Mouse (Mus musculus): ENCODE measurements around the gene Doc2b. TPM values are rescaled to one million over a fixed set of nuclear protein-coding genes. Genes with fewer than 3 reads are reported as not detected.

The Doc2b gene
- polyA plus RNA-seq (2017; shearing (Covaris generic)): not detected

GRCm38 (mm10) chr11:75796029-75796445 lies at the start of gene Doc2b:
TSS of gene Doc2b (minus strand) at chr11:75796049.

GRCm38 (mm10) chr11:75732434-75733226 lies 63.2 kb downstream of the Doc2b start, which contains the start of gene Ywhae:
TSS of gene Ywhae (plus strand) at chr11:75732869.

Other genes with a start within 250 kb of the Doc2b start
- gene Pitpna, start 208.0 kb downstream of the Doc2b start, polyA plus RNA-seq (2017; shearing (Covaris generic)): 55.6 TPM
- 130 TPM for gene Inpp5k, start 165.1 kb downstream of the Doc2b start, polyA plus RNA-seq (2017; shearing (Covaris generic))
- 46.1 TPM for gene Myo1c, start 145.5 kb downstream of the Doc2b start, polyA plus RNA-seq (2017; shearing (Covaris generic))
- 11.5 TPM for gene Crk, start 116.8 kb downstream of the Doc2b start, polyA plus RNA-seq (2017; shearing (Covaris generic))
- 256 TPM for gene Ywhae, start 63.2 kb downstream of the Doc2b start, polyA plus RNA-seq (2017; shearing (Covaris generic))
- 11.1 TPM for gene Rph3al, start 142.4 kb upstream of the Doc2b start, polyA plus RNA-seq (2017; shearing (Covaris generic))
- not detected for gene 1700016K19Rik, start 203.9 kb upstream of the Doc2b start, polyA plus RNA-seq (2017; shearing (Covaris generic))
- 12.2 TPM for gene Rflnb, start 231.7 kb upstream of the Doc2b start, polyA plus RNA-seq (2017; shearing (Covaris generic))